Mouse (Mus musculus) kidney, adult 2 months (tissue): ENCODE data around the gene Far2.

Source experiments
- CTCF ChIP-seq: fragments of 200-500 bp; conservative IDR thresholded peaks from 2 replicates; pipeline ENCODE4 v1.5.1; 2011; ENCODE audit warnings: low read depth, mild to moderate bottlenecking, control low read depth, low read length, moderate library complexity, mixed read lengths; ENCODE audit not compliant: insufficient read depth, insufficient read length
- POLR2A ChIP-seq: fragments of 200-500 bp; IDR thresholded peaks from one replicate; pipeline ENCODE4 v1.6.1; 2011; ENCODE audit warnings: low read depth, low read length, control low read depth

DNA sequence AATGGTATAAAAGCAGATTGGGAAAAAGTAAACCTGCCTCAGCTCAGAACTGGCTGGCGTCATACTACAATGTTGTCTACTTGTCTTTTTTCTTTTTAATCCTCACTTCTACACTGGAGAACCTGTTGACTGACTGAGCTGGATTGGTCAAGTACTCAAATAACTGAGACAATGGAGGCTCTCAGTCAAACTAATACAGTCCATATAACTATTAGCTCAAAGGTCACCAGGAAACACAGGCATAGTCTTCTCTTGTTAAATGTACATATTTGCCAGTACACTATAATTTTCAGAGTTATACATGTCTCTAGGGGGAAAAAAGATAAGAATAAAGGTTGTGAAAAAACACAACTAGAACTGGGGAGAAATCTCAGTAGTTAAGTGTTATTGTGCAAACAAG, 6.3 kb upstream of the Far2 start:
- no peak for TF ChIP-seq CTCF
- TF ChIP-seq POLR2A = no peak
